Mouse (Mus musculus) right cerebral cortex, postnatal 36 days (tissue): ENCODE results near the gene Mbd5.

Experiments
- DNase-seq, 2 experiments: peaks; one replicate each; pipeline ENCODE4 v3.0.0; 2022; ENCODE audit warnings: low spot score in 2 of 2, mixed read lengths in 1 of 2

The Mbd5 gene

DNA sequence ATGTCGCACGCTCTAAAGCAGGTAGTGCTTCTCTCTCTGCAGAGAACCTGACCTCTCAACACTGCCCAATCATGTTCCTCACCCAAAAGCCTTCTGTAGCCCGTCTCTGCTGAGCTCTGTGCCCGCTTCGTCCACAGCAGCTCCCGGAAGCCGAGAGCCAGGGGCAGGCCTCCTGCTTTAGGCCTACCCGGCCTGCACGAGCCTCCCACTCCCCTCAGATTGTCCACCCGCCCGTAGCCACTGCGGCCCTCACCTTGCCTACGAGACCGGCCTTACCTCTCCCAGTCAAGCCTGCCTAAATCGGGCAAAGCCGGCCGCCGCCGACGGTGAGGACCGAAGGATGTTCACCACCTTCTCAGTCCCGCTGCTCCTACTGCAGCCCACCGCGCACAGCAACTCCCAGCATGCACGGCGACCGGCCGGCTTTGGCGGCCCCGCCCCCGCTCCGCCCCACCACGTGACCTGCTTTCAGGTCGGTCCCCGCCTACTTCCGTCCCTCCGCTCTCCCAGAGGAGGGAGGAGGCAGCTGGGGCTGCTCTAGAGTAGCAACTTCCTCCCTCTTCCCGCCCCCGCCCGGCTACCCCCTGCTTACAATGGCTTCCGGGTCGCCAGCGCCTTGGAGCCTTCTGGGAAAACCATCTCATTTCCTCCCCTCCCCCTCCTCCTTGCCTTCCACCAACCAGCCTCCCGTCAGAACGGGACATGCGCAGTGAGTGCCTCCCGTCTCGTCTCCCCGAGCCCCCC, at the start of gene Mbd5:
Mbd5 (plus strand) TSS at position 668 of the 744 bp plus-strand sequence.
- peak; percentile 99 for DNase-seq

- DNase-seq: no peak
Measured at GRCm38 (mm10) chr2:48908866-48909265, 40.4 kb upstream of the Mbd5 start.

- no peak for DNase-seq
Measured at GRCm38 (mm10) chr2:48914185-48914584, 35.1 kb upstream of the Mbd5 start.

DNA sequence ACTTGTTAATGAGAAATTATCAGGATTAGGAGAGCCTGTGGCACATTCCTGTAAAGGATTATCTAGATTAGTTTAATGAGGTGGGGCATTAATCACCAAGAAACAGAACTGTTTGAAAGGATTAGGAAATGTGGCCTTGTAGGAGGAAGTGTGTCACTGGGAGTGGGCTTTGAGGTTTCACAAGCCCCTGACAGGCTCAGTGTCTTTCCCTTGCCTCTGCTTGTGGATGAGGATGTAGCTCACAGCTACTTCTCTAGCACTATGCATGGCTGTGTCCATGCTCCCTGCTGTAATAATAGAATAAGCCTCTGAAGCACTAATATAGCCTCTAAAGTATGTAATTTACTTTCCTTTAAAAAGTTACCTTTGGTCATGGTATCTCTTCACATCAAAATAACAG, 33.5 kb upstream of the Mbd5 start:
- no peak for DNase-seq

DNA sequence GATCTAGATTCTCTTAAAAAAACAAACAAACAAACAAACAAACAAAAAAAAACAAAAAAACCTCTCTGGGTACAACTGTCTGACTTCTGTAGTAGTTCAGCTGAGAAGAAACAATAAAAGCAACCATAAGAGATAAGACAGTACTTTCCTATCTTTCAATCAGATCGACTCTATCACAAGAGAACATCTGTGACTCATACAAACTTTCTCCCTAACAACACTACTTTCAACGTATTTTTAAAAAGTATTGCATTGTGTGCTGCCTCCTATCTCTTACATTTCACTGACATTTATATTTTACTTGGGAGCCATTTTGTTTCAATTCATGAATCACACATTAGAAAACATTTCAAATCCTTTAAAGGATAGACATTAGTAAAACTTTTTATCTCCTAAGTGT, 14.2 kb upstream of the Mbd5 start:
- DNase-seq: no peak

DNA sequence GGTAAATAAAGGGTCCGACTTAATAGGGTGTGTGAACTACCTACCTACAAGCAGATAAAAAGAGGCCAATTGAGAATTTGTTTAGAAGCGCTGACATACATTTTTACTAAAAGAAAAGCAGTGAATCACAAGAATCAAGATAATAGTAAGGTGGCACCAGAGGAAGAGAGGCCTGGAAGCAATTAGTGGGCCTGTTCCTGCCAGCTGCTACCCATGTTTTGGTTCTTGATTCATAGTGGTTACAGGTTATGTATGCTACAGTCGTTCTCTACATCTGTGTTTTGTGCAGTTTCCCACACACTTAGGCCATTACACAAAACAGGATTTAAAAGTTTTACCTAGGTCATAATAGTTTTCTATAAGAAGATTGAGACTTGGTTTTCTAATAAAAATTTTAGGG, 1.5 kb upstream of the Mbd5 start:
- no peak for DNase-seq

- peak; percentile 9 to 26 for DNase-seq
Measured at GRCm38 (mm10) chr2:48949743-48950251, 489 bp downstream of the Mbd5 start.

- no peak for DNase-seq
Measured at GRCm38 (mm10) chr2:48950252-48950315, 776 bp downstream of the Mbd5 start, which contains the start of gene Orc4. Gene Orc4 (minus strand): TSS chr2:48950277.

GRCm38 (mm10) chr2:48950316-48950880, 1.1 kb downstream of the Mbd5 start:
- no peak for DNase-seq

DNA sequence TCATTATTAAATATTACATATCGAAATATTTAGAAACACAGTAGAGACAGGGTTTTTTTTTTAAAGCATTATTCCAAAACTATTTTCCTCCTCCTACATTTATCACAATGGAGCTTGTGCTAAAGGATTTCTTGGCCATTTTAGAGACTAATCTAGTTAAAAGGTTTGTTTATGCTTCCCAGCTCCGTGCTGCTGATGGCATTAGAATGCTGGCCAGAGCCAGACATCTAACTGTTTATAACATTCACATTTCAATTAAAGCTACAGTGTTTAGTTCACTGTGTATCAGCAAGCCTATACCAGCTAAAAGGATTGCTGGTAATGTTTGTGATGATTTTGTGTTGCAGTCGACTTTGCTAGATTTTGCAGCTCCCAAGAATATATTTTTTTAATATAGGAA, 7.3 kb downstream of the Mbd5 start:
- DNase-seq: no peak

DNA sequence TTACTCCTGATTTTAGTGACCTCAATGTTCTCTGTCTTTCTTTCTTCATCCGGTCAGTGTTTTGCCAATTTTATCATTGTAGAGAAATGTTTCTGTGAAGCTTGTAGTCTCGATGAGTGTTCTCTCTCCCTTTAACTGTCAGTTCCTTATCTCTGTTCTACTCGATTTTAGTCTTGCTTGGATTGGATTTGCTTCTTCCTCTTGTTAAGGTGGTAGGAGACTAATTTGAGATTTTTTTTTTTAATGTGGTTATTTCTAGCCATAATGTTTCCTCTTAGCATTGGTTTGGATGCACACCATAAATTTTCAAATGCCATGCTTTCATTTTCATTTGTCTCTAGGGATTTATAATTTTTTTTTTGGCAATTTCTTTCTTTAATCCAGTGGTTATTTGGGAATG, 29.6 kb downstream of the Mbd5 start:
- DNase-seq: no peak

- DNase-seq: no peak
Measured at GRCm38 (mm10) chr2:48990322-48990721, 41.0 kb downstream of the Mbd5 start.

- DNase-seq: no peak
Measured at GRCm38 (mm10) chr2:49040481-49040880, 91.2 kb downstream of the Mbd5 start.

GRCm38 (mm10) chr2:49050030-49050429, 100.7 kb downstream of the Mbd5 start:
- DNase-seq: no peak

DNA sequence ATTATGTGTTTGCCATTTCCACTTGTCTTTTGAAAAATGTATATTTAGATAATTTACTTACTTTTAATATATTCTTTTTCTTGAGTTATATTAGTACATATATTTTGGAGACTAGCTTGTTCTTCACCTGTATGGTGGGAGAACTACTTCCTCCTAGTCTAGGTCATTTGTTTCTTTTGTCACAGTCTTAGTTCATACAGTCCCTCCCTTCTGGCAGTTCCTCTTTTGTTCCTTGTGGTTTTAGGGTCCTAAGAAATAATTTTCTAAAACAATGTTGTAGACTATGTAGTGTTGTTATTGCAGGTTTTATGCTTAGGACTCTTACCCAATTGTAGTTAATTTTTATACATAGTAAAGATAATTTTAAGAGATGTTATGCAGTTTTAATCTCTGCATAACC, 118.6 kb downstream of the Mbd5 start:
- no peak for DNase-seq

- no peak for DNase-seq
Measured at GRCm38 (mm10) chr2:49084966-49085365, 135.7 kb downstream of the Mbd5 start.

GRCm38 (mm10) chr2:49090771-49091170, 141.5 kb downstream of the Mbd5 start:
- no peak for DNase-seq

DNA sequence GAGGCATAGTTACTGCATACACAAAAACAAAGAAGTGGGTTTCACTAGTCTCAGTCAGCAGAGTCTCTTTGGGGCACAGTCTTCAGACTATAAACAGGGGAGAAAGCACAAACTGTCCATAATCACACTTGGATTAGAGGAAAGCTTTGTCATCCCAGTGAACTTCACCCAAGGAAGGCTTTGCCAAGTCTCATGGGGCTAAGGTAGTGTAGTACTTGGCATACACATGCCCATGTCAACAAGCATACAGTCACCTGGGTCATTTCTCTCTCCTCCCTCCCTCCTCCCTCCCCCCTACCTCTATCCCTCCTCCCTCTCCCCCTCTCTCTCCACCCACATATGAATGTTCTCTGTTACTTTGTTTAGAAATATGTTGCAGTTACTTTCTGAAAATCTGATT, 147.5 kb downstream of the Mbd5 start:
- DNase-seq: no peak

DNA sequence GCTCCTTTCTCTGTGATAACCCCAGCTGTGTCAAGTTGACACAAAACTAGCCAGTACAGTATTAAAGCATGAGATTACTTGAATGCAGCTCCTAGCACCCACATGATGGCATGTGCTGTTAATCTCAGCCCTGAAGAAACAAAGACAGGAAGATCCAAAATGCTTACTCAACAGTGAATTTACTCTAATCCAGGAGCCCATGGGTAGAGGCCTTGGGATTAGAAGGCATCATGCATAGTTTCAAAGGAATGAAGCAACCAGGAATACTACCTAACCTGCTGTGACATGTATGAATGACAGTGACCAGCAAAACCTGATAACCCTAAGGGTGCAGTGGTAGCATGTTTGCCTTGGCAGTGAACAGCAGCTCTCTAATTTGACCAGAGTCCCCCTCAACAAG, 159.6 kb downstream of the Mbd5 start:
- no peak for DNase-seq

- no peak for DNase-seq
Measured at GRCm38 (mm10) chr2:49119875-49120274, 170.6 kb downstream of the Mbd5 start.

GRCm38 (mm10) chr2:49121603-49122002, 172.3 kb downstream of the Mbd5 start:
- DNase-seq: no peak

- DNase-seq: no peak
Measured at GRCm38 (mm10) chr2:49142186-49142585, 192.9 kb downstream of the Mbd5 start.

DNA sequence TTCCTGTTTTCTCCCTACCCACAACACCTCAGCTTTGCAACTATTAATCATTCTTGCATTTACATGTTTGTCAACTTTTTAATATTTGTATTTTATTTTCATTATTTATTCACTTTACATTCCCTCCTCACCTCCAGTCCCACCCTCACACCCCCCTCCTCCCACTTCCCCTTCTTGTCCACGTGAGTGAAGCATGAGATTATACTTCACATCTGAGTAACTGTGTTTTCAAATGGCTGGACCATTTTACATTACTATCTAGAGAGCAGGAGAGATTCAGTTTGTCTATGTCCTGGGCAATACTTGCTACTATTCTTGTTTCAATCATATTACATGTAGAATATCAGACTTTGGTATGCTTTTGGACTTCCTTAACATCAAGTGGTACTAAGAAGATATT, 204.3 kb downstream of the Mbd5 start:
- no peak for DNase-seq
